19 mouse cellular contexts compared by ENCODE assay signal in genomic region chr6:99333127-99333526, GRCm38 (mm10).
DNase-seq lines count a peak whose midpoint lies in the region; ATAC-seq and TF ChIP-seq lines count a peak whose summit lies in the region.
"Had no signal": no experiment of that assay in that cellular context is flagged by ENCODE, and none has a peak within 500 bp of the region (broad histone marks: within the 10 kb centered on the region; RNA-seq: fewer than 3 reads in every experiment).

No protein-coding gene starts in this region.

- peaks cover 11% of the 10 kb centered on the region for H3K4me1 ChIP-seq in forebrain, embryonic 15.5 days
- peaks cover 33% of the 10 kb centered on the region for H3K4me1 ChIP-seq in forebrain, embryonic 10.5 days
- H3K4me1 ChIP-seq in forebrain, postnatal 0 days (ENCODE audit: insufficient read depth) = peaks cover 9% of the 10 kb centered on the region; the same call in 1 of the 2 replicates
- H3K4me1 ChIP-seq in forebrain, embryonic 11.5 days (replicated peaks; ENCODE audit: control insufficient read depth, insufficient read depth, low read length) = no peaks in the 10 kb centered on the region
- peaks cover 6% of the 10 kb centered on the region for H3K4me1 ChIP-seq in heart, embryonic 10.5 days

- WGBS in forebrain, embryonic 15.5 days = 78% methylated on average over 5 of the region's 5 CpGs
- WGBS in forebrain, embryonic 10.5 days = 90% methylated on average over 5 of the region's 5 CpGs
- WGBS in forebrain, postnatal 0 days = 72% methylated on average over 5 of the region's 5 CpGs
- WGBS in forebrain, embryonic 11.5 days = 88% methylated on average over 5 of the region's 5 CpGs
- WGBS in heart, embryonic 10.5 days = 83% methylated on average over 5 of the region's 5 CpGs

- no peaks in the 10 kb centered on the region for H3K27me3 ChIP-seq in forebrain, embryonic 15.5 days
- H3K27me3 ChIP-seq in forebrain, embryonic 10.5 days (ENCODE audit: poor library complexity, severe bottlenecking) = no peaks in the 10 kb centered on the region
- no peaks in the 10 kb centered on the region for H3K27me3 ChIP-seq in forebrain, postnatal 0 days (ENCODE audit: insufficient read depth, low read length)
- H3K27me3 ChIP-seq in forebrain, embryonic 11.5 days (ENCODE audit: control insufficient read depth, insufficient read depth, low read length) = no peaks in the 10 kb centered on the region
- H3K27me3 ChIP-seq in heart, embryonic 10.5 days (ENCODE audit: insufficient read depth, poor library complexity, severe bottlenecking) = no peaks in the 10 kb centered on the region
- H3K27me3 ChIP-seq: embryonic facial prominence, embryonic 15.5 days had no signal

- no peaks in the 10 kb centered on the region for H3K9me3 ChIP-seq in forebrain, embryonic 15.5 days
- no peaks in the 10 kb centered on the region for H3K9me3 ChIP-seq in forebrain, embryonic 10.5 days
- H3K9me3 ChIP-seq in forebrain, postnatal 0 days (ENCODE audit: low read length) = no peaks in the 10 kb centered on the region
- H3K9me3 ChIP-seq in forebrain, embryonic 11.5 days (ENCODE audit: control insufficient read depth, low read length) = no peaks in the 10 kb centered on the region
- no peaks in the 10 kb centered on the region for H3K9me3 ChIP-seq in heart, embryonic 10.5 days
- H3K9me3 ChIP-seq: embryonic facial prominence, embryonic 13.5 days; embryonic facial prominence, embryonic 15.5 days had no signal

- H3K36me3 ChIP-seq in forebrain, embryonic 15.5 days = no peaks in the 10 kb centered on the region
- H3K36me3 ChIP-seq in forebrain, embryonic 10.5 days (replicated peaks) = no peaks in the 10 kb centered on the region
- no peaks in the 10 kb centered on the region for H3K36me3 ChIP-seq in forebrain, postnatal 0 days (ENCODE audit: insufficient read depth)
- no peaks in the 10 kb centered on the region for H3K36me3 ChIP-seq in forebrain, embryonic 11.5 days (ENCODE audit: control insufficient read depth, insufficient read depth, low read length)
- H3K36me3 ChIP-seq in heart, embryonic 10.5 days = no peaks in the 10 kb centered on the region
- H3K36me3 ChIP-seq: embryonic facial prominence, embryonic 13.5 days; embryonic facial prominence, embryonic 15.5 days had no signal

- H3K9ac ChIP-seq in forebrain, embryonic 15.5 days (replicated peaks) = no peak overlapping the region
- H3K9ac ChIP-seq in forebrain, postnatal 0 days = no peak overlapping the region
- H3K9ac ChIP-seq in forebrain, embryonic 11.5 days (ENCODE audit: low read length) = no peak overlapping the region
- H3K9ac ChIP-seq: embryonic facial prominence, embryonic 13.5 days; embryonic facial prominence, embryonic 15.5 days had no signal

- DNase-seq in forebrain, embryonic 10.5 days (ENCODE audit: extremely low spot score, low spot score) = no peak
- peak; percentile 47 for DNase-seq in forebrain, postnatal 0 days
- DNase-seq in forebrain, embryonic 11.5 days (ENCODE audit: low spot score) = no peak
- DNase-seq in heart, adult 11 months = peak; percentile 55
- no peak for DNase-seq in heart, embryonic 10.5 days (ENCODE audit: low spot score)
- DNase-seq: adrenal gland, adult 2 months; adrenal gland, postnatal 10 days; adrenal gland, postnatal 25 days; cerebellum, adult 11 months; cerebellum, adult 18-20 months; cerebellum, adult 8-10 months; cerebellum, adult 9-11 months; cerebellum, postnatal 14 days; cerebellum, postnatal 36 days; embryo, embryonic 11 days had no signal

- TF ChIP-seq CTCF in forebrain, postnatal 0 days (IDR thresholded peaks at IDR 0.05; ENCODE audit: low read depth) = no peak

- ATAC-seq in forebrain, embryonic 15.5 days (replicated peaks) = 0 out of 2 replicates have a peak, but pooled peaks have one; percentile 29
- peak; percentile 78 for ATAC-seq in forebrain, postnatal 0 days
- ATAC-seq in forebrain, embryonic 11.5 days (replicated peaks; ENCODE audit: low FRiP score) = no peak

- no peak overlapping the region for H3K4me2 ChIP-seq in forebrain, embryonic 15.5 days (replicated peaks)
- H3K4me2 ChIP-seq in forebrain, postnatal 0 days (ENCODE audit: low read depth) = no peak overlapping the region
- H3K4me2 ChIP-seq in forebrain, embryonic 11.5 days (ENCODE audit: low read depth, low read length, severe bottlenecking) = no peak overlapping the region
- H3K4me2 ChIP-seq: embryonic facial prominence, embryonic 13.5 days; embryonic facial prominence, embryonic 15.5 days had no signal

- H3K27ac ChIP-seq in forebrain, embryonic 15.5 days (replicated peaks) = no peak overlapping the region
- H3K27ac ChIP-seq in forebrain, embryonic 10.5 days = no peak overlapping the region
- H3K27ac ChIP-seq in forebrain, postnatal 0 days (ENCODE audit: low read depth, low read length) = peak overlapping the region; percentile 24; the same call in 1 of the 2 replicates
- no peak overlapping the region for H3K27ac ChIP-seq in forebrain, embryonic 11.5 days (ENCODE audit: low read depth, low read length)
- H3K27ac ChIP-seq in heart, embryonic 10.5 days = no peak overlapping the region
- H3K27ac ChIP-seq: embryonic facial prominence, embryonic 13.5 days; embryonic facial prominence, embryonic 15.5 days had no signal

- no peak overlapping the region for H3K4me3 ChIP-seq in forebrain, embryonic 15.5 days
- H3K4me3 ChIP-seq in forebrain, embryonic 10.5 days = no peak overlapping the region
- no peak overlapping the region for H3K4me3 ChIP-seq in forebrain, postnatal 0 days (ENCODE audit: low read depth, low read length)
- no peak overlapping the region for H3K4me3 ChIP-seq in forebrain, embryonic 11.5 days (ENCODE audit: low read depth, low read length)
- no peak overlapping the region for H3K4me3 ChIP-seq in heart, embryonic 10.5 days
- H3K4me3 ChIP-seq: embryonic facial prominence, embryonic 13.5 days; embryonic facial prominence, embryonic 15.5 days; erythroblast, embryonic 14.5 days had no signal

Comparison
In these comparisons a context has a peak if more than half of its experiments do, and no peak if none do; other contexts are left out.
1. DNase-seq: peak in forebrain, postnatal 0 days (single experiment) and heart, adult 11 months (single experiment); none in forebrain, embryonic 10.5 days (single experiment), forebrain, embryonic 11.5 days (single experiment) and heart, embryonic 10.5 days (single experiment).